Mouse (Mus musculus): Measurements from ENCODE around the gene Mesd. TPM values are rescaled to one million over a fixed set of nuclear protein-coding genes. Genes with fewer than 3 reads are reported as not detected.

The Mesd gene
- polyA plus RNA-seq, 1 experiment from 2014 or later = 89.2 TPM

- DNase-seq (ENCODE audit: low spot score) = no peak
- peaks cover 44% of the 10 kb centered on the region for H3K36me3 ChIP-seq
- no peak overlapping the region for H3K27ac ChIP-seq (replicated peaks)
- H3K4me1 ChIP-seq = no peaks in the 10 kb centered on the region
- peaks cover 6% of the 10 kb centered on the region; the same call in 1 of the 2 replicates for H3K9me3 ChIP-seq (replicated peaks)
- no peak overlapping the region for H3K4me3 ChIP-seq
- 70% methylated on average over 5 of the region's 5 CpGs for WGBS
- no peaks in the 10 kb centered on the region for H3K27me3 ChIP-seq (ENCODE audit: low read depth, poor library complexity, severe bottlenecking)
These were observed 18.3 kb downstream of the Mesd start for GRCm38 (mm10) chr7:83902296-83903145.

DNA sequence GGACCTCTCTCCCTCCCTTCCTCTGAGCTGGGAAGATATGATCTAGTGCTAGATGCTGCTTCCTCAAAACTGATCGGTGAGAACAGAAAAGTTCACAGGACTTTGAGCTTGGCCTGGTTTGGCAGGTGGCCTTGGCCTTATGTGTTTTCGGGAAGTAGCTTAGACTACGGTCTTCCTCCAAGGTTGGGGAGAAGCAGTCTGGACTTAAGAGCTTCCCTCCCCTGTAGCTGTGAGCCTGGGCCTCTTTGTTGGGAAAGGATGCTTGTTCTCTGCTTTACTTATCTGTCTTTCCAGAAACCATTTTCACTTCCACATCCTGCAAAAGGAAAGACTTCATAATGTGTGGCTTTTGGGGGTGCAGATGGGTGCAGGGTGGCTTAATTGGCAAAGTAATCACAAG lies 20.6 kb downstream of the Mesd start:
- Histone ChIP-seq H3K27ac (replicated peaks) (no peak overlapping the region), H3K4me1 (no peaks in the 10 kb centered on the region), H3K36me3 (peaks cover 21% of the 10 kb centered on the region), H3K27me3 (ENCODE audit: low read depth, poor library complexity, severe bottlenecking) (no peaks in the 10 kb centered on the region), H3K4me3 (no peak overlapping the region), H3K9me3 (replicated peaks) (peaks cover 6% of the 10 kb centered on the region; the same call in 1 of the 2 replicates)
- 93% methylated on average over 3 of the region's 3 CpGs for WGBS
- no peak for DNase-seq (ENCODE audit: low spot score)

DNA sequence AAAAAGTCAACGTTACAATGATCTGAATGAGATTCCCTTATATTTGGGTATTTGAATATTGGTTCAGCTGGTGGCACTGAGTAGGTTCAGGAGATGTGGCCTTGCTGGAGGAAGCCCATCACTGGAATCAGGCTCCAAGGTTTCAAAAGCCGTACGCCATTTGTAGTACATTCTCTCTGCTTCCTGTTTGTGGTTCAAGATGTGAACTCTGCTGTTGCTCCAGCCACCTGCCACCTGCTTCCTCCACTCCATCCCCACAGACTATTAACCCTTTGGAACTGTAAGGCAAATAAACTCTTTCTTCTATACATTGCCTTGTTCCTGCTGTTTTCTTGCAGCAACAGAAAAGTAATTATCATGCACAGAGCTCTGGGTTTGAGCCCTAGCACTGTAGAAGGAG lies 27.6 kb downstream of the Mesd start:
- Histone ChIP-seq H3K9me3 (replicated peaks) (no peaks in the 10 kb centered on the region), H3K4me3 (no peak overlapping the region), H3K36me3 (no peaks in the 10 kb centered on the region), H3K4me1 (no peaks in the 10 kb centered on the region), H3K27me3 (ENCODE audit: low read depth, poor library complexity, severe bottlenecking) (no peaks in the 10 kb centered on the region), H3K27ac (replicated peaks) (no peak overlapping the region)
- no peak for DNase-seq (ENCODE audit: low spot score)
- WGBS = 79% methylated on average over 3 of the region's 3 CpGs

GRCm38 (mm10) chr7:83913405-83913932 lies 29.2 kb downstream of the Mesd start:
- Histone ChIP-seq H3K27ac (replicated peaks) (no peak overlapping the region), H3K27me3 (ENCODE audit: low read depth, poor library complexity, severe bottlenecking) (no peaks in the 10 kb centered on the region), H3K4me1 (no peaks in the 10 kb centered on the region), H3K4me3 (no peak overlapping the region), H3K9me3 (replicated peaks) (no peaks in the 10 kb centered on the region), H3K36me3 (no peaks in the 10 kb centered on the region)
- no peak for DNase-seq (ENCODE audit: low spot score)
- WGBS = 90% methylated on average over 6 of the region's 6 CpGs

- no peaks in the 10 kb centered on the region for H3K9me3 ChIP-seq (replicated peaks)
- 78% methylated on average over 9 of the region's 9 CpGs for WGBS
These were observed 29.7 kb downstream of the Mesd start for GRCm38 (mm10) chr7:83913995-83914394.

DNA sequence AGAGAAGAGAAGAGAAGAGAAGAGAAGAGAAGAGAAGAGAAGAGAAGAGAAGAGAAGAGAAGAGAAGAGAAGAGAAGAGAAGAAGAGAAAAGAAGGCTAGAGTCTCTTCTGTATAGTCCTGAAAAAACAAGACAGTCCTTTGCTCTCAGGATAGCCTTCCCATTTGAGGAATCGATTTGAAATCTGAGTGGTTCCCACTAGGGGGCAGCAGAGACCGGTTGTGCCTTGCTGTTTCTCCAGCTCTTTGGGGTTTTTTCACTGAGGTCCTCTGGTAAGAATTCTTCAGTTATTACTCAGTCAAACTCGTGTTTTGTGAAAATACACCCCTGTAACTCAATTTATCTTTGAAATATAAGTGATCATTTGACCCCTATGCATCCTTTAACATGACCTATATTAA lies 30.3 kb downstream of the Mesd start:
- H3K4me3 ChIP-seq = no peak overlapping the region
- H3K4me1 ChIP-seq = no peaks in the 10 kb centered on the region
- no peaks in the 10 kb centered on the region for H3K9me3 ChIP-seq (replicated peaks)
- peak; percentile 75 for DNase-seq (ENCODE audit: low spot score)
- WGBS = 2% methylated on average over 3 of the region's 3 CpGs
- H3K27ac ChIP-seq (replicated peaks) = no peak overlapping the region
- no peaks in the 10 kb centered on the region for H3K36me3 ChIP-seq
- H3K27me3 ChIP-seq (ENCODE audit: low read depth, poor library complexity, severe bottlenecking) = no peaks in the 10 kb centered on the region

More at GRCm38 (mm10) chr7:83913995-83914394, 29.7 kb downstream of the Mesd start:
- Histone ChIP-seq H3K27me3 (ENCODE audit: low read depth, poor library complexity, severe bottlenecking) (no peaks in the 10 kb centered on the region), H3K4me1 (no peaks in the 10 kb centered on the region), H3K36me3 (no peaks in the 10 kb centered on the region), H3K4me3 (no peak overlapping the region), H3K27ac (replicated peaks) (no peak overlapping the region)
- no peak for DNase-seq (ENCODE audit: low spot score)

DNA sequence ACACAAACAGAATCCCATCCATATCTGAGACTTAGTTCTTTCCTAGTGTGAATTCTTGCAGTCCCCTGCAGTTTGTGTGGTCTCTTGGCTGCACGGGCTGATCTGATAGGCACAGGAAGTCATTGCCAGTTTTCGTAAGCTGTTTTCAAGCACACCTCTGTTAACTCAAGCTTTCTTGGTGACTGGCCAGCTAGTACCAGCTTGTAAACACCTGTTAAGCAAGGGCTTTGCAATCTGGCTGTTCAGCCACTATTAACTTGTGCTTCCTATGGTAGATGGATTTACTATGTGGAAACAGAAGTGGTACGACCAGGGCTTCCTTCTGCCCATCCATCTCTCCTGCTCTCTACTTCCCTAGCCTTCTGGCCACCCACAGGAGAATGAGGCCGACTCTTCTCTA lies 36.0 kb downstream of the Mesd start:
- no peak for DNase-seq (ENCODE audit: low spot score)

GRCm38 (mm10) chr7:83921637-83922036 lies 37.4 kb downstream of the Mesd start:
- no peaks in the 10 kb centered on the region for H3K27me3 ChIP-seq (ENCODE audit: low read depth, poor library complexity, severe bottlenecking)
- H3K9me3 ChIP-seq (replicated peaks) = no peaks in the 10 kb centered on the region
- H3K4me1 ChIP-seq = no peaks in the 10 kb centered on the region
- H3K27ac ChIP-seq (replicated peaks) = no peak overlapping the region
- H3K36me3 ChIP-seq = no peaks in the 10 kb centered on the region
- H3K4me3 ChIP-seq = no peak overlapping the region
- DNase-seq (ENCODE audit: low spot score) = no peak
- 72% methylated on average over 3 of the region's 3 CpGs for WGBS

More for the DNA sequence above, 36.0 kb downstream of the Mesd start:
- WGBS = 88% methylated on average over 4 of the region's 4 CpGs
- Histone ChIP-seq H3K9me3 (replicated peaks) (no peaks in the 10 kb centered on the region), H3K4me1 (no peaks in the 10 kb centered on the region), H3K36me3 (no peaks in the 10 kb centered on the region), H3K27me3 (ENCODE audit: low read depth, poor library complexity, severe bottlenecking) (no peaks in the 10 kb centered on the region), H3K4me3 (no peak overlapping the region), H3K27ac (replicated peaks) (no peak overlapping the region)

- no peak for DNase-seq (ENCODE audit: low spot score)
- no peaks in the 10 kb centered on the region for H3K27me3 ChIP-seq (ENCODE audit: low read depth, poor library complexity, severe bottlenecking)
- WGBS = 71% methylated on average over 3 of the region's 3 CpGs
- no peaks in the 10 kb centered on the region for H3K36me3 ChIP-seq
- H3K9me3 ChIP-seq (replicated peaks) = no peaks in the 10 kb centered on the region
- no peaks in the 10 kb centered on the region for H3K4me1 ChIP-seq
- no peak overlapping the region for H3K27ac ChIP-seq (replicated peaks)
- no peak overlapping the region for H3K4me3 ChIP-seq
These were observed 54.9 kb downstream of the Mesd start for GRCm38 (mm10) chr7:83939017-83939721.

DNA sequence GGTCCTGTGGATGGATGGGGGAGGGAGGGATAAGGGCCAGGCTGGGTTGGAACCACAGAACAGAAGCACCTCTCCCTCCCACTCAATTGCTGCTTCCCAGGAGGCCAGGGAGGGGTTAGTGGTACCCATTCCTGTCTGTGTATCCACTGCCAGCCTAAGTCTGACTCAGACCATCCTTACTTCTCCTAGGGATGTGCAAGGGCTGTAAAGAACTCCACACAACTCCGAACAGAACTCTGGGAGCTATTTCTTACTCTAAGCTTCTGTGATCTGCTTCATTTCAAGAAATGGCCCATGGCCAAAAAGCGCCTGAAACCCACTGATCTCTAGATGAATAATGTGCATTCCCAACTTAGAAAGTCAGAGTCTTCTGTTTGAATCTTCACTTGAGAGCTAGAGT lies 55.9 kb downstream of the Mesd start:
- WGBS = 89% methylated on average over 2 of the region's 2 CpGs
- no peak for DNase-seq (ENCODE audit: low spot score)

GRCm38 (mm10) chr7:83941701-83942101 lies 57.4 kb downstream of the Mesd start:
- no peak overlapping the region for H3K4me3 ChIP-seq
- no peaks in the 10 kb centered on the region for H3K36me3 ChIP-seq
- DNase-seq (ENCODE audit: low spot score) = no peak
- no peaks in the 10 kb centered on the region for H3K4me1 ChIP-seq
- H3K27me3 ChIP-seq (ENCODE audit: low read depth, poor library complexity, severe bottlenecking) = no peaks in the 10 kb centered on the region
- 91% methylated on average over 8 of the region's 8 CpGs for WGBS
- H3K27ac ChIP-seq (replicated peaks) = no peak overlapping the region
- H3K9me3 ChIP-seq (replicated peaks) = no peaks in the 10 kb centered on the region

More for the DNA sequence above, 55.9 kb downstream of the Mesd start:
- no peak overlapping the region for H3K27ac ChIP-seq (replicated peaks)
- H3K36me3 ChIP-seq = no peaks in the 10 kb centered on the region
- no peak overlapping the region for H3K4me3 ChIP-seq
- H3K4me1 ChIP-seq = no peaks in the 10 kb centered on the region
- no peaks in the 10 kb centered on the region for H3K27me3 ChIP-seq (ENCODE audit: low read depth, poor library complexity, severe bottlenecking)
- H3K9me3 ChIP-seq (replicated peaks) = no peaks in the 10 kb centered on the region

GRCm38 (mm10) chr7:83948743-83949142 lies 64.5 kb downstream of the Mesd start:
- 84% methylated on average over 7 of the region's 7 CpGs for WGBS
- no peaks in the 10 kb centered on the region for H3K9me3 ChIP-seq (replicated peaks)
- H3K4me3 ChIP-seq = no peak overlapping the region
- H3K36me3 ChIP-seq = no peaks in the 10 kb centered on the region
- DNase-seq (ENCODE audit: low spot score) = no peak
- H3K4me1 ChIP-seq = no peaks in the 10 kb centered on the region; the same call in 1 of the 2 replicates
- H3K27ac ChIP-seq (replicated peaks) = no peak overlapping the region
- H3K27me3 ChIP-seq (ENCODE audit: low read depth, poor library complexity, severe bottlenecking) = no peaks in the 10 kb centered on the region

DNA sequence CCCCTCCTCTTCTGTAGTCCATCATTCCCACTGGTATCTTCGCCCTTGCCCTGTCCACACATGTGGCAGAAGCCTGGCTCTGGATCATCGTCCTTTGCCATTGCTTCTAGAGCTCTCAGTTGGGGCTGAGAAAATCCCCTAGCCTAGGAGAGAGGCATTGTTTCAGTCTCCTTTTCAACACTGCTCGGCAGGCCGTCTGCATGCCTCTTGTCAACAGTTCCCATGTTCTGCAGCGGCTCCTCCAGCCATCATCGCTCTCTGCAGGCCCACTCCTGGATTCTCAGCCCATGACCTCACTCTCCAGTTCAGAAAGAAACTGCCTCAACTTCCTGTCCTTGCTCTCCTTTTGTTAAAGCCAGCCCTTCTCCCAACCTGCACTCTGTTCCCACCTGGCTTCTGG lies 65.4 kb downstream of the Mesd start:
- H3K27ac ChIP-seq (replicated peaks) = no peak overlapping the region
- 61% methylated on average over 6 of the region's 6 CpGs for WGBS
- H3K9me3 ChIP-seq (replicated peaks) = no peaks in the 10 kb centered on the region
- no peaks in the 10 kb centered on the region for H3K36me3 ChIP-seq
- no peak overlapping the region for H3K4me3 ChIP-seq
- DNase-seq (ENCODE audit: low spot score) = no peak
- no peaks in the 10 kb centered on the region; the same call in 1 of the 2 replicates for H3K4me1 ChIP-seq
- no peaks in the 10 kb centered on the region for H3K27me3 ChIP-seq (ENCODE audit: low read depth, poor library complexity, severe bottlenecking)

Measured in midbrain, embryonic 10.5 days (tissue).